Mouse (Mus musculus) liver, postnatal 0 days (tissue): ENCODE results near the gene Pih1d2.

Experiments used
- CTCF ChIP-seq: sonication (generic); IDR thresholded peaks from 2 replicates; pipeline ENCODE4 v1.5.1; 2016; ENCODE audit warnings: antibody characterized with exemption, low read depth
- EP300 ChIP-seq: IDR thresholded peaks from 2 replicates; pipeline ENCODE4 v1.6.1; 2016; ENCODE audit warnings: antibody characterized with exemption, low read depth, mild to moderate bottlenecking

GRCm38 (mm10) chr9:50664826-50665225, 47.7 kb downstream of the Pih1d2 start:
- no peak for TF ChIP-seq CTCF
- no peak for TF ChIP-seq EP300
